Mouse (Mus musculus) bone marrow macrophage, adult 2 months (primary cell): ENCODE measurements around the gene Gimap1.

Experiments
- CTCF ChIP-seq: IDR thresholded peaks from 2 replicates; pipeline ENCODE4 v1.5.1; 2012; ENCODE audit warnings: low read depth, mild to moderate bottlenecking, low read length, moderate library complexity
- POLR2A ChIP-seq: IDR thresholded peaks from 2 replicates; pipeline ENCODE4 v1.6.1; 2012; ENCODE audit warnings: mild to moderate bottlenecking, low read depth, low read length, borderline replicate concordance

DNA sequence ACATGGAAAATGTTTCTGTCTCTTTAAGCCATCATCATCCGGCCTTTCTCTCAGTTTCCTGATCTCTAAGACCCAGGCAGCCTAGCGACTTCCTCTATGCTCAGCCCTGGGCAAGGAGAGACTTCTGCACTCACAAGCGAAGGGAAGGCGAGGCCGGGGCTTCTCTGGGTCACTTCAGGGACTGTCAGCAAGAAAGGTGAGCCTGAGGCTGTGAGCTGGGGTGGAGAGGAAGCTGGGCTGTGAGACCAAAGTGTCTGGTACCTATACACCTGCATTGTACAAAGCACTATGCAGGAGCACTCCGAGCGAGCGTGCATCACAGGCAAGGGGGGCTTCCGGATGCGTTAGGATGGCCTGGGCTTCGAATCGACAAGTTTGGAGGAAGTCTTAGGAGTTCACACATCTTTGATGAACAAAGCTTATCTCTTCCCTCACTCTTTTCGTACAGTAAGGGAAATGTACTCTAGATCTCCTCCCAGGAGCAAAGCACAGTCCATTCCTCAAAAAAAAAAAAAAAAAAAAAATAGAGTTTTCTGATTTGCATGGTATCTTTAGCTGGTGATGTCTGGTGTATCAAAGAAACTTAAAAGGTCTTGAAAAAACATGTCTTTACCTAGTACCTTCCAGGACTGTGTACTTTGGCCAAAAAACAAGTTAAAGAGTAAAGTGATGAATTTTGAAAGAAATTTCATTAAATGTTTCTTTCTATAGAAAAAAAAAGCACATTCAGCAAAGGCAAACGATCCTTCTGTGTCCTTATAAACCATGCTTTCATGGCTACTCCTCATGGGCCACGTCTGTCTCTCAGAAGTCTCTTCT, at the start of gene Gimap1:
- TF ChIP-seq POLR2A (no peak), CTCF (no peak)
